Mouse (Mus musculus): ENCODE data around the gene Kat8. TPM values are rescaled to one million over a fixed set of nuclear protein-coding genes. Genes with fewer than 3 reads are reported as not detected.

Gene Kat8
- polyA plus RNA-seq, 1 experiment from 2014 or later: 46.9 TPM

- H3K9ac ChIP-seq (ENCODE audit: low read depth, low read length): no peak overlapping the region
- H3K4me3 ChIP-seq (ENCODE audit: low read depth, low read length): no peak overlapping the region
- no peak for ATAC-seq
- H3K36me3 ChIP-seq (ENCODE audit: control insufficient read depth, insufficient read depth, low read length): peaks cover 6% of the 10 kb centered on the region
- no peak overlapping the region for H3K27ac ChIP-seq (ENCODE audit: low read length)
- no peaks in the 10 kb centered on the region for H3K9me3 ChIP-seq (replicated peaks; ENCODE audit: control insufficient read depth, low read length, poor library complexity, severe bottlenecking)
- WGBS: 87% methylated on average over 5 of the region's 5 CpGs
- H3K4me2 ChIP-seq (ENCODE audit: low read length): no peak overlapping the region
- H3K4me1 ChIP-seq (ENCODE audit: control insufficient read depth, insufficient read depth, low read length): no peaks in the 10 kb centered on the region
- peaks cover 11% of the 10 kb centered on the region for H3K27me3 ChIP-seq (ENCODE audit: control insufficient read depth, insufficient read depth, low read depth, low read length)
Observed at GRCm38 (mm10) chr7:127923714-127924113, 11.4 kb downstream of the Kat8 start.

- Histone ChIP-seq H3K4me2 (ENCODE audit: low read length) (no peak overlapping the region), H3K4me3 (ENCODE audit: low read depth, low read length) (no peak overlapping the region), H3K27me3 (ENCODE audit: control insufficient read depth, insufficient read depth, low read depth, low read length) (peaks cover 24% of the 10 kb centered on the region), H3K9ac (ENCODE audit: low read depth, low read length) (no peak overlapping the region), H3K9me3 (replicated peaks; ENCODE audit: control insufficient read depth, low read length, poor library complexity, severe bottlenecking) (no peaks in the 10 kb centered on the region), H3K36me3 (ENCODE audit: control insufficient read depth, insufficient read depth, low read length) (peaks cover 6% of the 10 kb centered on the region), H3K27ac (ENCODE audit: low read length) (no peak overlapping the region), H3K4me1 (ENCODE audit: control insufficient read depth, insufficient read depth, low read length) (no peaks in the 10 kb centered on the region)
- ATAC-seq: no peak
- 59% methylated on average over 5 of the region's 5 CpGs for WGBS
Observed at GRCm38 (mm10) chr7:127925252-127925651, 12.9 kb downstream of the Kat8 start.

DNA sequence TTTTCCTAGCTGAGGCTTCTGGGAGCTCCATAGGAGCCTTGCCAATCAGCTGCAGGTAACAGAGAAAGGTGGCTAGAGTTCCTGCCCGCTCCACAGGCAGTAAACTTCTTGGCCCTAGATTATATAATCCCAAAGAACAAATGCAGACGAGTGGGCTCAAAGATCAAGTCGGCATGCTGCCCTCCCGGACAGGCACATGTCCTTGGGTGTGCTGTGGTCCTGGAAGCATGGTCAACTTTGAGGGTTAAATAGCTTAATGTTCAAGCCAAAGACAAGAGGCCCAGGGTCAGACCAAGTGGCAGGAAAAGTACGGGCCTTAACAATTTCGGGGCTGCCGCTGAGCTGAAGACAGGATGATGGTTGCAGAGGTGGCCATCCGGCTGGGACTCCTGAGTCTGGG lies 13.8 kb downstream of the Kat8 start:
- peaks cover 26% of the 10 kb centered on the region for H3K27me3 ChIP-seq (ENCODE audit: control insufficient read depth, insufficient read depth, low read depth, low read length)
- no peak for ATAC-seq
- no peak overlapping the region for H3K27ac ChIP-seq (ENCODE audit: low read length)
- H3K9me3 ChIP-seq (replicated peaks; ENCODE audit: control insufficient read depth, low read length, poor library complexity, severe bottlenecking): no peaks in the 10 kb centered on the region
- H3K36me3 ChIP-seq (ENCODE audit: control insufficient read depth, insufficient read depth, low read length): peaks cover 6% of the 10 kb centered on the region
- H3K4me2 ChIP-seq (ENCODE audit: low read length): no peak overlapping the region
- H3K4me1 ChIP-seq (ENCODE audit: control insufficient read depth, insufficient read depth, low read length): no peaks in the 10 kb centered on the region
- WGBS: 84% methylated on average over 8 of the region's 8 CpGs
- H3K4me3 ChIP-seq (ENCODE audit: low read depth, low read length): no peak overlapping the region
- H3K9ac ChIP-seq (ENCODE audit: low read depth, low read length): no peak overlapping the region

GRCm38 (mm10) chr7:127926846-127927245 lies 14.5 kb downstream of the Kat8 start:
- Histone ChIP-seq H3K9ac (ENCODE audit: low read depth, low read length) (no peak overlapping the region), H3K4me3 (ENCODE audit: low read depth, low read length) (no peak overlapping the region), H3K9me3 (replicated peaks; ENCODE audit: control insufficient read depth, low read length, poor library complexity, severe bottlenecking) (no peaks in the 10 kb centered on the region), H3K4me2 (ENCODE audit: low read length) (no peak overlapping the region), H3K4me1 (ENCODE audit: control insufficient read depth, insufficient read depth, low read length) (no peaks in the 10 kb centered on the region), H3K36me3 (ENCODE audit: control insufficient read depth, insufficient read depth, low read length) (peaks cover 6% of the 10 kb centered on the region), H3K27me3 (ENCODE audit: control insufficient read depth, insufficient read depth, low read depth, low read length) (peaks cover 26% of the 10 kb centered on the region), H3K27ac (ENCODE audit: low read length) (no peak overlapping the region)
- ATAC-seq: no peak
- WGBS: 87% methylated on average over 11 of the region's 11 CpGs

- WGBS: 81% methylated on average over 11 of the region's 11 CpGs
- Histone ChIP-seq H3K9me3 (replicated peaks; ENCODE audit: control insufficient read depth, low read length, poor library complexity, severe bottlenecking) (no peaks in the 10 kb centered on the region), H3K27me3 (ENCODE audit: control insufficient read depth, insufficient read depth, low read depth, low read length) (peaks cover 26% of the 10 kb centered on the region), H3K4me1 (ENCODE audit: control insufficient read depth, insufficient read depth, low read length) (no peaks in the 10 kb centered on the region), H3K36me3 (ENCODE audit: control insufficient read depth, insufficient read depth, low read length) (peaks cover 6% of the 10 kb centered on the region), H3K27ac (ENCODE audit: low read length) (no peak overlapping the region), H3K4me2 (ENCODE audit: low read length) (no peak overlapping the region), H3K4me3 (ENCODE audit: low read depth, low read length) (no peak overlapping the region), H3K9ac (ENCODE audit: low read depth, low read length) (no peak overlapping the region)
- ATAC-seq: no peak
Observed at GRCm38 (mm10) chr7:127927726-127928125, 15.4 kb downstream of the Kat8 start.

DNA sequence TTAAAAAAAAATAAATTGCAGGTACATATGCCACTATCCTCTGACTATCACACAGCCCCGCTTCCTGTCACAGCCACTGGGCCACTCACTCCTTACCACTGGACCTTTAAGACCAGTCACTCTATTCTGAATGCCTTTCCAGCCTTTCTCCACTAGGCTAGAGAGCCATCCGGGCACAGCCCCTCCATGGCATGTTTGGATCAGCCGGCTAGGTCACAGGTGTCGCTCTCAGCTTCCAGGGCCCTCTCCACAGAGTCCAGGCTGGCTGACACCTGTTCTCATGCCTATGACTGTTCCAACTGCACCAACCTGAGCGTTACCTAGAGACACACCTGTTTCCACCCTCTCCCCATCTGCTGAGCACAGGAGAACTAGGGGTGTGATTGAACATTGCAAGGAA lies 16.3 kb downstream of the Kat8 start:
- 52% methylated on average over 5 of the region's 5 CpGs for WGBS
- Histone ChIP-seq H3K9me3 (replicated peaks; ENCODE audit: control insufficient read depth, low read length, poor library complexity, severe bottlenecking) (no peaks in the 10 kb centered on the region), H3K9ac (ENCODE audit: low read depth, low read length) (no peak overlapping the region), H3K36me3 (ENCODE audit: control insufficient read depth, insufficient read depth, low read length) (peaks cover 6% of the 10 kb centered on the region), H3K4me3 (ENCODE audit: low read depth, low read length) (no peak overlapping the region), H3K27ac (ENCODE audit: low read length) (no peak overlapping the region), H3K4me1 (ENCODE audit: control insufficient read depth, insufficient read depth, low read length) (no peaks in the 10 kb centered on the region), H3K4me2 (ENCODE audit: low read length) (no peak overlapping the region), H3K27me3 (ENCODE audit: control insufficient read depth, insufficient read depth, low read depth, low read length) (peaks cover 26% of the 10 kb centered on the region)
- no peak for ATAC-seq

GRCm38 (mm10) chr7:127929923-127930322 lies 17.6 kb downstream of the Kat8 start, which contains the start of gene Prss8:
Prss8 (minus strand) TSS chr7:127930104.
- Histone ChIP-seq H3K4me3 (ENCODE audit: low read depth, low read length) (no peak within 1 kb of the TSS), H3K4me1 (ENCODE audit: control insufficient read depth, insufficient read depth, low read length) (peaks cover 5% of the 10 kb centered on the region)

GRCm38 (mm10) chr7:127930636-127931035 lies 18.3 kb downstream of the Kat8 start:
- Histone ChIP-seq H3K9me3 (replicated peaks; ENCODE audit: control insufficient read depth, low read length, poor library complexity, severe bottlenecking) (no peaks in the 10 kb centered on the region), H3K27ac (ENCODE audit: low read length) (no peak overlapping the region), H3K27me3 (ENCODE audit: control insufficient read depth, insufficient read depth, low read depth, low read length) (peaks cover 26% of the 10 kb centered on the region), H3K4me3 (ENCODE audit: low read depth, low read length) (no peak overlapping the region), H3K4me2 (ENCODE audit: low read length) (no peak overlapping the region), H3K4me1 (ENCODE audit: control insufficient read depth, insufficient read depth, low read length) (peaks cover 5% of the 10 kb centered on the region), H3K9ac (ENCODE audit: low read depth, low read length) (no peak overlapping the region), H3K36me3 (ENCODE audit: control insufficient read depth, insufficient read depth, low read length) (no peaks in the 10 kb centered on the region; the same call in 1 of the 2 replicates)
- 79% methylated on average over 5 of the region's 5 CpGs for WGBS
- no peak for ATAC-seq

More at GRCm38 (mm10) chr7:127929923-127930322, 17.6 kb downstream of the Kat8 start, which contains the start of gene Prss8:
- Histone ChIP-seq H3K4me2 (ENCODE audit: low read length) (no peak within 1 kb of the TSS), H3K27ac (ENCODE audit: low read length) (no peak within 1 kb of the TSS), H3K36me3 (ENCODE audit: control insufficient read depth, insufficient read depth, low read length) (peaks cover 6% of the 10 kb centered on the region; the same call in 1 of the 2 replicates), H3K27me3 (ENCODE audit: control insufficient read depth, insufficient read depth, low read depth, low read length) (peaks cover 26% of the 10 kb centered on the region), H3K9ac (ENCODE audit: low read depth, low read length) (no peak within 1 kb of the TSS), H3K9me3 (replicated peaks; ENCODE audit: control insufficient read depth, low read length, poor library complexity, severe bottlenecking) (no peaks in the 10 kb centered on the region)
- no peak for ATAC-seq
- 15% methylated on average over 6 of the region's 6 CpGs for WGBS

DNA sequence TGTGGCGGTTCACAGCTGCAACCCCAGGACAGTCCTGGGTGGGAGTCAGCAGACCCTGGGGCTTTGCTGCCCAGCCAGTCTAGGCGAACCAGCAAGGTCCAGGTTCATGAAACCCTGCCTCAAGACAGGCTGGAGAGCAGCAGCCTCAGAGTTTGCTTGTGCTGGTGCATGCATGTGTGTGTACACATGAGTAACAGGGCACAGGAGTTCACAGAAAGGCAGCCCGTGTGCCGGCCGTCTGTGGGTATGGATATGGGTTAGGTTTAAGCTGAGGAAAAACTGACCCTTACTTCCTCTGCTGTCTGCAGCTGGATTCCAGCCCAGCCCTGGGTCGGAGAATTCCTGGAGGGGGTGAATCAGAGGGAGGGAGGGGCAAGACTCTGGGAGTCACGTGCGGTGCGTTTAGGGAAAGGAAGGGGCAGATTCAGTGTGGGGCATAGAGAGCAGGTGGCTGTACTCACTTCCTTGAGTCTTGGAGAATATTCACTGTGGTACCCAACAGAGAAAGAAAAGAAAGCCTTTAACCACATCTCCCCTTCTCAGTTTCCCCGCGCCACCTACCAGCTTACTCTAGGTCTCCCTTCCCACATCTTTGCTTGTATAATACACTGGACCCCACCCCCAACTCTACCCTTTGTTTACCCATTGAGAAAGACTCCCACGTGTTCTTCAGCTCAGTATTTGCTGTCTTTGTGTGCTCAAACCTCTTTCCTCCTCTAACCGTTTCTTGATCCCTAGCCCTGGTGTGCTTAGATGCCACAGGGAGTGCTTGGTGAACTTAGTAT lies 19.2 kb downstream of the Kat8 start:
- 39% methylated on average over 13 of the region's 13 CpGs for WGBS
- no peak for ATAC-seq
- H3K27ac ChIP-seq (ENCODE audit: low read length): no peak overlapping the region
- H3K4me2 ChIP-seq (ENCODE audit: low read length): no peak overlapping the region
- no peaks in the 10 kb centered on the region for H3K36me3 ChIP-seq (ENCODE audit: control insufficient read depth, insufficient read depth, low read length)
- H3K4me3 ChIP-seq (ENCODE audit: low read depth, low read length): no peak overlapping the region
- peaks cover 26% of the 10 kb centered on the region for H3K27me3 ChIP-seq (ENCODE audit: control insufficient read depth, insufficient read depth, low read depth, low read length)
- no peak overlapping the region for H3K9ac ChIP-seq (ENCODE audit: low read depth, low read length)
- peaks cover 10% of the 10 kb centered on the region for H3K4me1 ChIP-seq (ENCODE audit: control insufficient read depth, insufficient read depth, low read length)
- no peaks in the 10 kb centered on the region for H3K9me3 ChIP-seq (replicated peaks; ENCODE audit: control insufficient read depth, low read length, poor library complexity, severe bottlenecking)
